Mouse (Mus musculus): Measurements from ENCODE around the gene Inpp5a. TPM values are rescaled to one million over a fixed set of nuclear protein-coding genes. Genes with fewer than 3 reads are reported as not detected.
A peak's percentile ranks its signal among the peaks of the same experiment; 100 is the strongest.

The Inpp5a gene
- polyA plus RNA-seq, 1 experiment = 37.8 TPM

- H3ac ChIP-seq (ENCODE audit: control insufficient read depth, insufficient read length) = no peak overlapping the region
- no peak for TF ChIP-seq CEBPB (IDR thresholded peaks at IDR 0.05; ENCODE audit: insufficient read depth, poor library complexity, severe bottlenecking)
- TF ChIP-seq SRF (IDR thresholded peaks at IDR 0.05; ENCODE audit: control insufficient read depth, insufficient read length, low read depth) = no peak
- H3K27me3 ChIP-seq (ENCODE audit: control insufficient read depth, insufficient read depth, insufficient read length) = no peaks in the 10 kb centered on the region
- H3K4me3 ChIP-seq = no peak overlapping the region
- H3K4me2 ChIP-seq (ENCODE audit: low read depth) = no peak overlapping the region
- H3K36me3 ChIP-seq (ENCODE audit: control insufficient read depth, insufficient read depth) = no peaks in the 10 kb centered on the region
- H3K79me2 ChIP-seq (ENCODE audit: control insufficient read depth, insufficient read depth) = peaks cover 10% of the 10 kb centered on the region
These were observed 73.2 kb downstream of the Inpp5a start for GRCm38 (mm10) chr7:139462142-139462541.

DNA sequence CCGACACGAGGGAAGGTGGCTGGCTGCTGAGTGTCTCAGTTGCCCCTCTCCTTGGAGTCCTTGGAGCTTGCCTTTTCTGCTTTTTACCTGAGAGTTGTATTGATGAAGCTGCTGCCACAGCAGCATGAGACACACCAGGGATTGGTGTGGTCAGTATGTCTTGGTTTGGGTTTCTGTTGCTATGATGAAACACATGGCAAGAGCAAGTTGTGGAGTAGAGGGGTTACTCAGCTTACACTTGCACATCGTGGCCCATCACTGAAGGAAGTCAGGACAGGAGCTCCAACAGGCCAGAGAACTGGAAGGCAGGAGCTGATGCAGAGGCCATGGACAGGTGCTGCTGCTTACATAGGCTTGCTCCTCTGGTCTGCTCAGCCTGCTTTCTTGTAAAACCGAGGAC is 76.6 kb downstream of the Inpp5a start:
- Histone ChIP-seq H3K4me2 (ENCODE audit: low read depth) (peak overlapping the region; percentile 13), H3ac (ENCODE audit: control insufficient read depth, insufficient read length) (no peak overlapping the region), H3K36me3 (ENCODE audit: control insufficient read depth, insufficient read depth) (no peaks in the 10 kb centered on the region), H3K27me3 (ENCODE audit: control insufficient read depth, insufficient read depth, insufficient read length) (no peaks in the 10 kb centered on the region), H3K79me2 (ENCODE audit: control insufficient read depth, insufficient read depth) (peaks cover 17% of the 10 kb centered on the region), H3K4me3 (no peak overlapping the region)
- no peak for TF ChIP-seq REST (IDR thresholded peaks at IDR 0.05; ENCODE audit: insufficient read depth, insufficient read length)
- no peak for TF ChIP-seq TCF3 (IDR thresholded peaks at IDR 0.05; ENCODE audit: insufficient read length, low read depth)
- TF ChIP-seq USF1 (IDR thresholded peaks at IDR 0.05; ENCODE audit: low read depth) = no peak
- no peak for TF ChIP-seq SRF (IDR thresholded peaks at IDR 0.05; ENCODE audit: control insufficient read depth, insufficient read length, low read depth)
- TF ChIP-seq POLR2A (IDR thresholded peaks at IDR 0.05; ENCODE audit: insufficient read length, low read depth) = peak; percentile 14
- TF ChIP-seq MYOG (IDR thresholded peaks at IDR 0.05; ENCODE audit: control insufficient read depth in 1 of 3, insufficient read depth in 1 of 3, insufficient read length in 2 of 3, low read depth in 2 of 3) = peak in 1 of 3 experiments; percentile 12
- no peak for TF ChIP-seq TCF12 (IDR thresholded peaks at IDR 0.05; ENCODE audit: insufficient read depth, poor library complexity, severe bottlenecking)
- peak in 1 of 3 experiments; percentile 20 for TF ChIP-seq MYOD1 (IDR thresholded peaks at IDR 0.05; ENCODE audit: control insufficient read depth in 1 of 3, insufficient read length in 2 of 3, low read depth in 2 of 3)
- TF ChIP-seq MAX (IDR thresholded peaks at IDR 0.05; ENCODE audit: low read depth) = no peak
- peak; percentile 98 for TF ChIP-seq CEBPB (IDR thresholded peaks at IDR 0.05; ENCODE audit: insufficient read depth, poor library complexity, severe bottlenecking)
- peak; percentile 32 for TF ChIP-seq POLR2AphosphoS2 (IDR thresholded peaks at IDR 0.05; ENCODE audit: insufficient read length, low read depth)
- no peak for TF ChIP-seq E2F4 (IDR thresholded peaks at IDR 0.05; ENCODE audit: insufficient read depth)

DNA sequence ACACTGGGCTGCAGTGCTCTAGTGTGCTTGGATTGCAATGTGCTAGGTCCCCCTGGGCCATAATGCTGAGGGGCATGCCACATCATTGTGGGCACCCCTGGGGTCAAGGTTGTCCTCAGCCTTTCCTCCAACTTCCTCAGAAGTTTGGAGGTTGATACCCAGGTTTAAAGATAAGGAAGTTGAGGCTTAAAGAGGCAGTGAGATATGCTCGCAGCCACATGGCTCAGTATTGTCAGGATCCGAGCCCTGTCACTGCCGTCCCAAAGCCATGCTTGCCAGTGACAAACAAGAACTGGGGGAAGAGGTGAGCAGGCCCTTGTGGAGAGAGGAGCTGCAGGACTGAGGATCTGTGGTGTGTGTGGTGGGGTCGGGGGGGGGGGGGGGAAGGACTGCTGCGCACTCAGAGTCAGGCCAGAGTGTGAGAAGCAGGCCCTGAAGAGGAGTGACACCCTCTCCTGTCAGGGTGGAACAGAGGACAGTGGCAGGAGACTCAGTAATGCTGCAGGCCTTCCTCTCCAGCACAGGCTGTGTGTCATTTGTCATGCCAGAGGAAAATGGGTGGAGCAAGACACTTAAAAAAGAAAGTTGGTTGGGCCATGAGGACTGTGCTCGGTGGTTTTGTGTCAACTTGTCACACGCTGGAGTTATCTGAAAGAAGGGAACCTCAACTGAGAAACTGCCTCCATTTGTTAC is 77.7 kb downstream of the Inpp5a start:
- Histone ChIP-seq H3K27me3 (ENCODE audit: control insufficient read depth, insufficient read depth, insufficient read length) (no peaks in the 10 kb centered on the region), H3K79me2 (ENCODE audit: control insufficient read depth, insufficient read depth) (peaks cover 23% of the 10 kb centered on the region), H3K36me3 (ENCODE audit: control insufficient read depth, insufficient read depth) (no peaks in the 10 kb centered on the region), H3ac (ENCODE audit: control insufficient read depth, insufficient read length) (no peak overlapping the region), H3K4me3 (no peak overlapping the region), H3K4me2 (ENCODE audit: low read depth) (peak overlapping the region; percentile 32)
- TF ChIP-seq E2F4 (IDR thresholded peaks at IDR 0.05; ENCODE audit: insufficient read depth) (no peak), MYOD1 (IDR thresholded peaks at IDR 0.05; ENCODE audit: control insufficient read depth in 1 of 3, insufficient read length in 2 of 3, low read depth in 2 of 3) (peak in 1 of 3 experiments; percentile 4)

DNA sequence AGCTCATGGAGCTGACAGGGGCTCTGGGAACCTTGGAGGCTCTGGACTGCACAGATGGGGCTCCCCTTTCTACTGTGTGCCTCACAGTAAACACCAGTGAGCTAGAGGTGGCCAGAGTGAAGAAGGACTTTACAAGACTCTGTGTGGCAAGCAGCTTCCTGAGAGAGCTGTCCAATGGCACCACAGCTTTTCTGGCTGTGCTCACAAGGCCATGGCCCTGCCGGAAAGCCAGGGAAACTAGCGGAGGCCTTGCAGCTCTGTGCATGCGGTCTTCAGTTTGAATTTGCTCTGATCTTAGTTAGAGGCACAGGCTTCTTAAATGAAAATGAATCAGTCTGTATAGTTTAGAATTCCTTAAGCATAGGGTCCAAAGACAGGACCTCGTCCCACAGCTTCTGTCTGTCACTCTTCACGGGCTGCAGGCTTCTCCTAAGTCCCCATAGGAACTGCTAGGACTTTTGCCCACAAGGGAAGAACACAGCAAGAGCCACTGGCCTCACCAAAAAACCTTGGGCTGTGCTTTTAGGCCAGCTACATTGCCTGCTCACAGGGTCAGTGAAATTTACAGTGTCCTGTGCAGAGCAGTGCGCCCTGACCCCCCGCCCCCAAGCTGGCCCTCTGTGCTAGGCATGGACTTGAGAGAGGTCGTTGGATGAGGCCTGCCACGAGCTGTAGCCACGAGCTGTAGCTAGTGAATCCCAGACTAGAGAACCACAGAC is 78.4 kb downstream of the Inpp5a start:
- Histone ChIP-seq H3K4me2 (ENCODE audit: low read depth) (peak overlapping the region; percentile 39), H3K27me3 (ENCODE audit: control insufficient read depth, insufficient read depth, insufficient read length) (no peaks in the 10 kb centered on the region), H3K4me3 (no peak overlapping the region), H3K36me3 (ENCODE audit: control insufficient read depth, insufficient read depth) (no peaks in the 10 kb centered on the region), H3ac (ENCODE audit: control insufficient read depth, insufficient read length) (no peak overlapping the region), H3K79me2 (ENCODE audit: control insufficient read depth, insufficient read depth) (peaks cover 27% of the 10 kb centered on the region)
- no peak for TF ChIP-seq SRF (IDR thresholded peaks at IDR 0.05; ENCODE audit: control insufficient read depth, insufficient read length, low read depth)
- no peak for TF ChIP-seq POLR2AphosphoS2 (IDR thresholded peaks at IDR 0.05; ENCODE audit: insufficient read length, low read depth)
- no peak for TF ChIP-seq POLR2A (IDR thresholded peaks at IDR 0.05; ENCODE audit: insufficient read length, low read depth)
- TF ChIP-seq REST (IDR thresholded peaks at IDR 0.05; ENCODE audit: insufficient read depth, insufficient read length) = no peak
- no peak for TF ChIP-seq MAX (IDR thresholded peaks at IDR 0.05; ENCODE audit: low read depth)
- TF ChIP-seq E2F4 (IDR thresholded peaks at IDR 0.05; ENCODE audit: insufficient read depth) = no peak
- TF ChIP-seq MYOG (IDR thresholded peaks at IDR 0.05; ENCODE audit: control insufficient read depth in 1 of 3, insufficient read depth in 1 of 3, insufficient read length in 2 of 3, low read depth in 2 of 3) = no peak
- TF ChIP-seq USF1 (IDR thresholded peaks at IDR 0.05; ENCODE audit: low read depth) = no peak
- no peak for TF ChIP-seq TCF12 (IDR thresholded peaks at IDR 0.05; ENCODE audit: insufficient read depth, poor library complexity, severe bottlenecking)
- TF ChIP-seq MYOD1 (IDR thresholded peaks at IDR 0.05; ENCODE audit: control insufficient read depth in 1 of 3, insufficient read length in 2 of 3, low read depth in 2 of 3) = no peak

- no peak overlapping the region for H3K4me3 ChIP-seq
- H3K4me2 ChIP-seq (ENCODE audit: low read depth) = peak overlapping the region; percentile 39
- H3K27me3 ChIP-seq (ENCODE audit: control insufficient read depth, insufficient read depth, insufficient read length) = no peaks in the 10 kb centered on the region
- no peak for TF ChIP-seq TCF12 (IDR thresholded peaks at IDR 0.05; ENCODE audit: insufficient read depth, poor library complexity, severe bottlenecking)
- peak; percentile 19 for TF ChIP-seq SRF (IDR thresholded peaks at IDR 0.05; ENCODE audit: control insufficient read depth, insufficient read length, low read depth)
- no peak for TF ChIP-seq TCF3 (IDR thresholded peaks at IDR 0.05; ENCODE audit: insufficient read length, low read depth)
- no peak for TF ChIP-seq POLR2AphosphoS2 (IDR thresholded peaks at IDR 0.05; ENCODE audit: insufficient read length, low read depth)
- TF ChIP-seq MAX (IDR thresholded peaks at IDR 0.05; ENCODE audit: low read depth) = no peak
- TF ChIP-seq MYOD1 (IDR thresholded peaks at IDR 0.05; ENCODE audit: control insufficient read depth in 1 of 3, insufficient read length in 2 of 3, low read depth in 2 of 3) = no peak
- no peak for TF ChIP-seq CEBPB (IDR thresholded peaks at IDR 0.05; ENCODE audit: insufficient read depth, poor library complexity, severe bottlenecking)
- no peak for TF ChIP-seq USF1 (IDR thresholded peaks at IDR 0.05; ENCODE audit: low read depth)
- H3ac ChIP-seq (ENCODE audit: control insufficient read depth, insufficient read length) = no peak overlapping the region
- H3K36me3 ChIP-seq (ENCODE audit: control insufficient read depth, insufficient read depth) = no peaks in the 10 kb centered on the region
- H3K79me2 ChIP-seq (ENCODE audit: control insufficient read depth, insufficient read depth) = peaks cover 31% of the 10 kb centered on the region
These were observed 79.0 kb downstream of the Inpp5a start for GRCm38 (mm10) chr7:139467896-139468279.

Data from myocyte (in vitro differentiated cells).